Mouse (Mus musculus) lung, embryonic 14.5 days (tissue): Measurements from ENCODE around the gene Tenm3. TPM values are rescaled to one million over a fixed set of nuclear protein-coding genes. Genes with fewer than 3 reads are reported as not detected.
A peak's percentile ranks its signal among the peaks of the same experiment; 100 is the strongest.

Source experiments
- ATAC-seq: fragments of 200-750 bp; cut with Nextera tagmentation; 2 replicates; pipeline ENCODE4 v1.8.0; 2017; ENCODE audit warnings: mild to moderate bottlenecking, moderate TSS enrichment, moderate library complexity; ENCODE audit not compliant: insufficient read depth
- DNase-seq: peaks from one replicate; pipeline ENCODE4 v3.0.0-alpha.2; 2015
- H3K27ac ChIP-seq: fragments of 300-500 bp; sonication (generic); 2 replicates; pipeline ENCODE4 v1.5.1; 2014; ENCODE audit warnings: low read depth, mild to moderate bottlenecking, moderate library complexity
- H3K27me3 ChIP-seq: fragments of 300-500 bp; sonication (generic); 2 replicates; pipeline ENCODE4 v1.6.1; 2014; ENCODE audit warnings: low read length, control low read depth; ENCODE audit not compliant: insufficient read depth
- H3K36me3 ChIP-seq: fragments of 300-500 bp; sonication (generic); 2 replicates; pipeline ENCODE4 v1.6.1; 2014; ENCODE audit warnings: control low read depth; ENCODE audit not compliant: insufficient read depth
- H3K4me1 ChIP-seq: fragments of 300-500 bp; sonication (generic); 2 replicates; pipeline ENCODE4 v1.6.1; 2014; ENCODE audit warnings: antibody characterized with exemption, control low read depth; ENCODE audit not compliant: insufficient read depth
- H3K4me2 ChIP-seq: fragments of 300-500 bp; sonication (generic); 2 replicates; pipeline ENCODE4 v1.6.1; 2014; ENCODE audit warnings: mild to moderate bottlenecking
- H3K4me3 ChIP-seq: fragments of 300-500 bp; sonication (generic); 2 replicates; pipeline ENCODE4 v1.5.1; 2014; ENCODE audit warnings: low read depth, low read length
- H3K9ac ChIP-seq: fragments of 300-500 bp; sonication (generic); 2 replicates; pipeline ENCODE4 v1.6.1; 2014
- H3K9me3 ChIP-seq: fragments of 300-500 bp; sonication (generic); 2 replicates; pipeline ENCODE4 v1.6.1; 2016; ENCODE audit warnings: low read depth, low read length, control low read depth
- CTCF ChIP-seq: IDR thresholded peaks from 2 replicates; pipeline ENCODE4 v1.5.1; 2016; ENCODE audit warnings: antibody characterized with exemption, low read depth
- WGBS: fragments of 180-500 bp; shearing (Covaris S2); extraction: QIAGEN DNeasy Blood & Tissue Kit; methylation state at CpG from one replicate; pipeline ENCODE4 v1.1.7; 2014; 5-methylcytosine and 5-hydroxymethylcytosine counted together
- polyA plus RNA-seq: library from polyadenylated mRNA; unstranded; fragments of >200 nt; fragmentation: Nextera tagmentation; extraction: Ambion mirVana; gene quantifications from 2 replicates; pipeline ENCODE4 v1.2.1, GENCODE M21; 2014

The Tenm3 gene
- polyA plus RNA-seq, 1 experiment from 2014 or later: 9.8 TPM

GRCm38 (mm10) chr8:48309191-48309987 lies 534.4 kb downstream of the Tenm3 start:
- 41% methylated on average over 16 of the region's 16 CpGs for WGBS
- Histone ChIP-seq H3K27ac (no peak overlapping the region; the same call in 1 of the 2 replicates), H3K4me2 (no peak overlapping the region), H3K9ac (no peak overlapping the region), H3K4me1 (0 out of 2 replicates have a peak, but pooled peaks cover 3% of the 10 kb centered on the region), H3K36me3 (no peaks in the 10 kb centered on the region), H3K27me3 (no peaks in the 10 kb centered on the region), H3K9me3 (no peaks in the 10 kb centered on the region), H3K4me3 (no peak overlapping the region)
- DNase-seq: peak; percentile 59
- TF ChIP-seq CTCF: no peak
- ATAC-seq: peak; percentile 74; the same call in 1 of the 2 replicates

DNA sequence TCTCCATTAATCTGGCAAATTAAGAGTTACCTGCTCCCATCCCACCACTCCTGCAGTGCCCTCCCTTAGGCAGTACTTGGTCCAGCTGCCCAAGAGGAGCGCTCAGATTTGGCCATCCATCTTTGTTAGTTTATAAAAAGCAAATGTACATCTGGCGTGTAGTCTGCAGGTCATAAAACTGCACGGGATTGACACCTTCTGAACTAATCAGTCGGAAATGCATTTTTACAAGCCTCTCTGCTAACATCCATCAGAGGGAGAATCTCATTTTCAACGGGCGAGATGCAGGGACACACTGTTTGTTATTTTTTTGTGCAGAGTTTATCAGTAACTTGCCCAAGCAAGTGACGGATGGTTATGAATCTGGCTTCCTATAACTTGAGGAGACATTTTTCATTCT lies 539.5 kb downstream of the Tenm3 start:
- Histone ChIP-seq H3K4me3 (no peak overlapping the region), H3K4me1 (no peaks in the 10 kb centered on the region), H3K9me3 (no peaks in the 10 kb centered on the region), H3K9ac (no peak overlapping the region), H3K36me3 (no peaks in the 10 kb centered on the region), H3K27me3 (no peaks in the 10 kb centered on the region), H3K27ac (no peak overlapping the region), H3K4me2 (no peak overlapping the region)
- no peak for ATAC-seq
- TF ChIP-seq CTCF: no peak
- 45% methylated on average over 7 of the region's 7 CpGs for WGBS
- DNase-seq: no peak

DNA sequence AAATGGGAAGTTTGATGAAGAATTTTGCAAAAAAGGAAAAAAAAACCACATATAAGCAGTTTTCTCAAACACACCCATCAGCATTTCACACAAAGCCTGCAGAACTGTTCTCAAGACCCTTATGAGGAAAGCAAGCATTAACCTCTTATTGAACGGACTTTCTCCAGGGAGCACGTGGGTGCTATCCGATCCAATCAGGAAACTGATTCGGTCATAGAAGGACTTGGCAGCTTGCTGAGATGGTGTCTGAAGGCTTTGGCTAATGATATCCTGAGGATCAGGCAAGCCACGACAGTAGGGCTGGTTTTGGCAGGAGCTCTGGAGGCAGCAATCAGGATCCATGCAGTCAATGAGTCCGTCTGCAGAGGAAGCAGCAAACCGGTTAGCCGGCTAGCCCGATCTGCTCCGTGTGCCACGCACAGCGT lies 543.1 kb downstream of the Tenm3 start:
- ATAC-seq: peak; percentile 44; the same call in 1 of the 2 replicates
- Histone ChIP-seq H3K9me3 (no peaks in the 10 kb centered on the region), H3K27me3 (no peaks in the 10 kb centered on the region), H3K9ac (no peak overlapping the region), H3K27ac (no peak overlapping the region), H3K4me2 (peak overlapping the region; percentile 11; the same call in 1 of the 2 replicates), H3K36me3 (no peaks in the 10 kb centered on the region), H3K4me1 (no peaks in the 10 kb centered on the region), H3K4me3 (no peak overlapping the region)
- no peak for TF ChIP-seq CTCF
- 63% methylated on average over 12 of the region's 12 CpGs for WGBS
- peak; percentile 34 for DNase-seq

GRCm38 (mm10) chr8:48300061-48300460 lies 543.7 kb downstream of the Tenm3 start:
- no peak overlapping the region for H3K4me2 ChIP-seq
- H3K27ac ChIP-seq: no peak overlapping the region
- no peak for ATAC-seq

DNA sequence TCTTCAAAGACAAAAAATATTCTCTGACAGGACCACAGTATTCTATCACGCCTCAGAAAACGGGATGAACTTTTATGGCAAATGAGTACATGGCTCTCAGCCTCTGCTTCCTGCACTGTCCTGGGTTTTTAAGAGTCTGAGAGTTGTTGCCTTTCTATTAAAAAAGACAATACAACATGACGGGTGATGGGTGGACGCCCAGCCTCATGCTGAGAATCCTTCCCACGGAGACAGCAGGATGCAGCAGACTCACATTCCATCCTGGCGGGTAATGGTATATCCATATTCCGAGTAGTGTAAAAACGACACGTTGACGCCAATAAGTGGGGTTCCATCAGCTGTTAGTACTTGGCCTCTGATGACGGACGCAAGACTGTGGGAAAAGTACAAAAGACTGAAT lies 544.4 kb downstream of the Tenm3 start:
- WGBS: 75% methylated on average over 12 of the region's 12 CpGs
- DNase-seq: no peak
- H3K27me3 ChIP-seq: no peaks in the 10 kb centered on the region
- no peaks in the 10 kb centered on the region for H3K36me3 ChIP-seq
- no peaks in the 10 kb centered on the region for H3K9me3 ChIP-seq
- no peak overlapping the region for H3K4me2 ChIP-seq
- no peak overlapping the region for H3K27ac ChIP-seq
- no peak for TF ChIP-seq CTCF
- H3K4me3 ChIP-seq: no peak overlapping the region
- no peak for ATAC-seq
- H3K4me1 ChIP-seq: no peaks in the 10 kb centered on the region
- no peak overlapping the region for H3K9ac ChIP-seq

More at GRCm38 (mm10) chr8:48300061-48300460, 543.7 kb downstream of the Tenm3 start:
- no peak for TF ChIP-seq CTCF
- Histone ChIP-seq H3K27me3 (no peaks in the 10 kb centered on the region), H3K36me3 (no peaks in the 10 kb centered on the region), H3K9me3 (no peaks in the 10 kb centered on the region), H3K9ac (no peak overlapping the region), H3K4me3 (no peak overlapping the region), H3K4me1 (no peaks in the 10 kb centered on the region)
- peak; percentile 2 for DNase-seq
- WGBS: 58% methylated on average over 8 of the region's 8 CpGs

GRCm38 (mm10) chr8:48296371-48296770 lies 547.4 kb downstream of the Tenm3 start:
- no peaks in the 10 kb centered on the region for H3K36me3 ChIP-seq
- no peaks in the 10 kb centered on the region for H3K4me1 ChIP-seq
- H3K27me3 ChIP-seq: no peaks in the 10 kb centered on the region
- 90% methylated on average over 7 of the region's 7 CpGs for WGBS
- no peak overlapping the region for H3K27ac ChIP-seq
- no peak overlapping the region for H3K9ac ChIP-seq
- no peak overlapping the region for H3K4me3 ChIP-seq
- TF ChIP-seq CTCF: no peak
- DNase-seq (no peak), ATAC-seq (no peak)
- H3K9me3 ChIP-seq: no peaks in the 10 kb centered on the region
- no peak overlapping the region for H3K4me2 ChIP-seq

DNA sequence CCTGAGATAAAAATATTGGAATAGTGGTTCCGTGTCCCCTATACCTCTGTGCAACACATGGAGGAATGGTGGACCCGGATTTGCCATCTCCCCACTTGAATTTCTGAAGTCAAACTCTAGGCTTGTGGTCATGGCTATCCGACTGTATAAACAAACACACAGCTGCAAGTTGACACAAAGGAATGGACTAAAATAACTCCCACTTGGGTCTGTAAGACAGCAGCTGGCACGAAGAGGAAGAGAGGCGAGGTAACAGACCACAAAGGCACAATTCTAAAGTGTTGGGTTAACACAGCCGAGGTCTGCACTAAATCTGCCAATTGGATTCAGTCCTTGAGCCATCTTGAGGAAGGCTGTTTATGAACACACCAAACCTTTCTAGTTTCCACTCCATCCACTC lies 548.2 kb downstream of the Tenm3 start:
- no peak for ATAC-seq
- 62% methylated on average over 6 of the region's 6 CpGs for WGBS
- H3K36me3 ChIP-seq: no peaks in the 10 kb centered on the region

More for the DNA sequence above, 548.2 kb downstream of the Tenm3 start:
- H3K9ac ChIP-seq: no peak overlapping the region
- no peak overlapping the region for H3K4me3 ChIP-seq
- DNase-seq: no peak
- no peak overlapping the region for H3K27ac ChIP-seq
- TF ChIP-seq CTCF: no peak
- H3K4me2 ChIP-seq: no peak overlapping the region
- no peaks in the 10 kb centered on the region for H3K9me3 ChIP-seq
- H3K4me1 ChIP-seq: no peaks in the 10 kb centered on the region
- no peaks in the 10 kb centered on the region for H3K27me3 ChIP-seq
